Mouse (Mus musculus) liver, embryonic 14.5 days (tissue): ENCODE results near the gene Thap4.

Experiments used
- CTCF ChIP-seq: IDR thresholded peaks from 2 replicates; pipeline ENCODE4 v1.5.1; 2016; ENCODE audit warnings: antibody characterized with exemption, low read depth, control low read depth
- EP300 ChIP-seq: IDR thresholded peaks from 2 replicates; pipeline ENCODE4 v1.6.1; 2016; ENCODE audit warnings: antibody characterized with exemption, low read depth

- no peak for TF ChIP-seq CTCF
- no peak for TF ChIP-seq EP300
Observed at GRCm38 (mm10) chr1:93654275-93654674, 100.4 kb downstream of the Thap4 start.
